Mouse (Mus musculus) thymus, adult 2 months (tissue): ENCODE data around the gene Upk3bl. TPM values are rescaled to one million over a fixed set of nuclear protein-coding genes. Genes with fewer than 3 reads are reported as not detected.

Experiments
- DNase-seq: peaks from one replicate; pipeline ENCODE4 v3.0.0; 2021
- H3K27ac ChIP-seq: fragments of 200-500 bp; 2 replicates; pipeline ENCODE4 v1.5.1; 2012; ENCODE audit warnings: low read length, control low read depth; ENCODE audit not compliant: control insufficient read depth, insufficient read depth
- H3K27me3 ChIP-seq: fragments of 200-500 bp; 2 replicates; pipeline ENCODE4 v1.6.1; 2012; ENCODE audit warnings: mild to moderate bottlenecking, low read length, moderate library complexity, mixed read lengths; ENCODE audit not compliant: control insufficient read depth, insufficient read depth
- H3K36me3 ChIP-seq: fragments of 200-500 bp; 2 replicates; pipeline ENCODE4 v1.6.1; 2012; ENCODE audit warnings: mild to moderate bottlenecking, low read length, moderate library complexity; ENCODE audit not compliant: control insufficient read depth, insufficient read depth
- H3K4me1 ChIP-seq: fragments of 200-500 bp; replicated peaks from 2 replicates; pipeline ENCODE4 v1.6.1; 2012; ENCODE audit warnings: low read length; ENCODE audit not compliant: control insufficient read depth, insufficient read depth
- H3K4me3 ChIP-seq: fragments of 200-500 bp; 2 replicates; pipeline ENCODE4 v1.5.1; 2012; ENCODE audit warnings: mild to moderate bottlenecking, low read length, control low read depth, moderate library complexity; ENCODE audit not compliant: control insufficient read depth, insufficient read depth
- CTCF ChIP-seq: fragments of 200-500 bp; IDR thresholded peaks from 2 replicates; pipeline ENCODE4 v1.5.1; 2012; ENCODE audit warnings: mild to moderate bottlenecking, control low read depth, low read length, moderate library complexity, borderline replicate concordance; ENCODE audit not compliant: control insufficient read depth, poor library complexity, insufficient read depth; ENCODE audit errors: extremely low read depth
- POLR2A ChIP-seq: fragments of 200-500 bp; IDR thresholded peaks from 2 replicates; pipeline ENCODE4 v1.6.1; 2012; ENCODE audit warnings: mild to moderate bottlenecking, low read length, control low read depth, moderate library complexity; ENCODE audit not compliant: control insufficient read depth, poor library complexity, insufficient read depth; ENCODE audit errors: extremely low read depth
- WGBS: fragments of 180-500 bp; shearing (Covaris S2); methylation state at CpG from one replicate; pipeline ENCODE4 v1.1.7; 2018; 5-methylcytosine and 5-hydroxymethylcytosine counted together
- polyA plus RNA-seq: library from polyadenylated mRNA; depleted of rRNA; stranded (reverse); fragments of >200 nt; gene quantifications from 2 replicates; pipeline ENCODE4 v1.2.3, GENCODE M21; 2012

The Upk3bl gene
- polyA plus RNA-seq, 1 experiment, result 1.3 TPM

DNA sequence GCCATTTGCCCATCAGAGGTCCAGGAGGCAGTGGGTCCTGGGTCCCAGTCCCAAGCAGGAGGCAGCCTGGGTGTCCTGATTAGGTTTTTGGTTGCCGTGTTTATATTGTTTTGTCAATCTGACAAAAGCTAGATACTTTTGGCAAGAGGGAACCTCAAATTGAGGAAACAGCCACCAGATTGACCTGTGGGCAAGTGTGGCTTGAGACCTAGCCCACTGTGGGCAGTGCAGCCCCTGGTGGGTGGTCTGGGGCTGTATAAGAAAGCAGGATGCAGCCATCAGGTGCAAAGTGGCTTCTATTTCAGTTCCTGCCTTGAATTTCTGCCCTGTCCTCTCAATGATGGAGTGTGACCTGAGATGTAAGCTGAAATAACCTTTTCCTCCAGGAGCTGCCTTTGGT lies 19.0 kb upstream of the Upk3bl start:
- TF ChIP-seq POLR2A, result no peak
- Histone ChIP-seq H3K4me3 (no peak overlapping the region), H3K36me3 (peaks cover 18% of the 10 kb centered on the region), H3K4me1 (no peaks in the 10 kb centered on the region), H3K27me3 (no peaks in the 10 kb centered on the region), H3K27ac (no peak overlapping the region)
- DNase-seq, result no peak
- WGBS, result 58% methylated on average over 1 of the region's 1 CpGs

DNA sequence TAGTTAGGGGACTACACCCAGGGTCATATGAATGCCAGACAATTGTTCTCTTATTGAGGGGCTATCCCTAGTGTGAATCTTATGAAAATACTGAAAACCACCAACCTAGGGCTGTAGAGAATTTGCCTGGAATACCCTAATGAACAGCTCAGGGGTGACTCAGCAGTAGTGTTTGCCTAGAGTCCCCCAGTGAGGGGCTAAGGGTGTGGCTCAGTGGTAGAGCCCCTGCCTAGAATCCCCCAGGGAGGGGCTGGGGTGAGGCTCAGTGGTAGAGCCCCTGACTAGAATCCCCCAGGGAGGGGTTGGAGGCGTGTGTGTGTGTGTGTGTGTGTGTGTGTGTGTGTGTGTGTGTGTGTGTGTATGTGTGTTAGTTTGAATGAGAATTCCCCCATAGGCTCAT lies 17.6 kb upstream of the Upk3bl start:
- Histone ChIP-seq H3K27ac (no peak overlapping the region), H3K27me3 (no peaks in the 10 kb centered on the region), H3K4me3 (no peak overlapping the region), H3K36me3 (peaks cover 4% of the 10 kb centered on the region), H3K4me1 (no peaks in the 10 kb centered on the region)
- no peak for DNase-seq
- TF ChIP-seq POLR2A (no peak), CTCF (no peak)
- 100% methylated on average over 1 of the region's 1 CpGs for WGBS

DNA sequence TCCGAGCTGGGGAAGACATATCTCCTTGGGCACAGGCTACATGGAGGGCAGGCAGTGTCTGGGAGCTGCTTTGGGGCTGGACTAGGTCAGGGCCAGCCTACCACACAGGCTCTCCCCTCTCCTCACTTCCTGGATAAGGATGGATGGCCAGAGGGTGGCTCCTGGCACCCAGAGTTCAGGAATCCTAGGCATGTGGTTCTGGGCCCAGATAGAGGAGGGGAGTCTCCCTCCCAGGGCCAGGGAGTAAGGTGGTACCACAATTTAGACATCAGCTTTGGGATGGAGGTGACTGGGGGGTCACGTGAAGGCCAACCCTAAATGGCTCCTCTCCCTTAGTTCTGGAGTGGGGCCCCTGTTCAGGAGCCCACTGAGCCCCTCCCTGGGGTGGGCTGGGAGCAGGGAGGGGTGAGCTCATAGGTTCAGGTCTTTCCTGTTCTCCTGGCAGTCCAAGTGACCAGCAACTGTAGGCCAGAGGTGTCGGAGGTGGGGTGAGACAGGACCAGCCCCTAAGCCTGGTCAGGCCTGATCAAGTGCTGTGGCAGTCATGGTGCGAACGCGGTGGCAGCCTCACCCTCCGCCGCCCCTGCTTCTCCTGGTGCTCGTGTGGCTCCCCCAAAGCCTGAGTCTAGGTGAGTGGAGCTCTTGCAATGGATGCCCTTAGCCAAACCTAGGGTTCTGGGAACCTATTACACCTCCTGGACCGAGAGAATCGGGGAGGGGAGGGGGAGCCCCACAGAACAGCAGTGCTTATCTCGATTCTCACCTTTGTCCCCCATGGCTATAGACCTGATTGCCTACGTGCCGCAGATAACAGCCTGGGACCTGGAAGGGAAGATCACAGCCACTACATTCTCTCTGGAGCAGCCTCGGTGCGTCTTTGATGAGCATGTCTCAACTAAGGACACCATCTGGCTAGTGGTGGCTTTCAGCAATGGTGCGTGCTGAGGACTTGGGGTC lies 15.8 kb upstream of the Upk3bl start, which contains the start of gene Upk3b:
Gene Upk3b, plus strand, starts transcription at position 239 of the 957 bp plus-strand sequence.
- 90% methylated on average over 17 of the region's 17 CpGs for WGBS
- no peak for DNase-seq
- TF ChIP-seq CTCF, result no peak
- no peak for TF ChIP-seq POLR2A
- Histone ChIP-seq H3K4me3 (no peak within 1 kb of the TSS), H3K4me1 (no peaks in the 10 kb centered on the region), H3K27ac (no peak within 1 kb of the TSS), H3K27me3 (no peaks in the 10 kb centered on the region), H3K36me3 (no peaks in the 10 kb centered on the region)

DNA sequence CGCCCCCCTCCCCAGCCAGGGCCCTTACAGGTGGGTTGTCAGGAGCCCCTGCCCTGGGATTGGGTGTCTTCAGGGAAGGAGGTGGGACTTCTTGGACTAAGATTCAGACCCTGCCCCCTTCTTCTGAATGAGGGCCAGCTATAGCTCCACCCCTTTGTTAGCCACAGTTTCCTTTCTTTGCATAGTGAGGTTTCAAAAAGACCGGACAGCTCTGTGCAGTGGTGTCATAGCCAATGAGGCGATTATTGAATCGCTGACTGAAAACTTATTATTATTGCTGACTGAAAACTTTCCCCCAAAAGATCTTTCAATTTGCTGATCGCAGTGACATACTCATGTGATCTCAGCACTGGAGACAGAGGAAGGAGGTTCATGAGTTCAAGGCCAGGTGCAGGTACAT lies 14.1 kb upstream of the Upk3bl start:
- H3K27me3 ChIP-seq, result no peaks in the 10 kb centered on the region
- H3K36me3 ChIP-seq, result no peaks in the 10 kb centered on the region
- no peaks in the 10 kb centered on the region for H3K4me1 ChIP-seq
- H3K4me3 ChIP-seq, result no peak overlapping the region
- WGBS, result 27% methylated on average over 5 of the region's 5 CpGs
- no peak for DNase-seq
- TF ChIP-seq POLR2A (no peak), CTCF (no peak)
- H3K27ac ChIP-seq, result no peak overlapping the region

DNA sequence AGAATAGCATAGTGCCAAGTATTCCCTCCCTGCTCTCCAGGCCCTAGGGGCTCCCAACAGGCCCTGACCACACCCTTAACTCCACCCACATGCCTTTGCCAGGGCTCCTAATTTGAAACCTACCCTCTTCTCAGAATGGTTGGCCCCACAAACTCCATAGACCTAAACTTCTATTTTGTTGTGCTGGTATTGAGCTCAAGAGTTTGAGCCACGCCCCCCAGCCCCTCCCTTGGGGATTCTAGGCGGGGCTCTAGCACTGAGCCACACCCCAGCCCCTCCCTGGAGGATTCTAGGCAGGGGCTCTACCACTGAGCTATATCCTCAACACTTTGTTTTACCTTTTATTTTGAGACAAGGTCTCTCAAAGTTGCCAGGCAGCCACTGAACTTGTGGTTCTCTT lies 13.0 kb upstream of the Upk3bl start:
- WGBS, result 72% methylated on average over 2 of the region's 2 CpGs
- no peaks in the 10 kb centered on the region for H3K27me3 ChIP-seq

DNA sequence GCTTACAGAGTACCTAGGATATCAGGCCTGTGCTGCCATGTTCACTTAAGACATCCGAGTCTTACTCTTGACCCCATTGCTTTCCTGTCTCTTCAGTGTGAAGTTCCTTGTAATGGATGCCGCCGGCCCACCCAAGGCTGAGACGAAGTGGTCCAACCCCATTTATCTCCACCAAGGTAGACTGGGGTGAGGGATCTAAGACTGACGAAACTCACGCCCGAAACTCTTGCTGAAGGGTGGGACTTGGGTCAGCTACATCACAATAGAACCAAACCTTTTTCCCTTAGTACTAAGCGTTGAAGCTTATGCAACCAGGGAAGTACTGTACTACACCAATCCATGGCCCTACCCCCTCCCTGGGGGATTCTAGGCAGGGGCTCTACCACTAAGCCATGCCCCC lies 12.6 kb upstream of the Upk3bl start:
- Histone ChIP-seq H3K27ac (no peak overlapping the region), H3K4me3 (no peak overlapping the region), H3K36me3 (no peaks in the 10 kb centered on the region), H3K4me1 (no peaks in the 10 kb centered on the region), H3K27me3 (no peaks in the 10 kb centered on the region)
- WGBS, result 99% methylated on average over 8 of the region's 8 CpGs
- TF ChIP-seq CTCF, result no peak
- TF ChIP-seq POLR2A, result no peak
- no peak for DNase-seq

More for the DNA sequence above, 13.0 kb upstream of the Upk3bl start:
- H3K36me3 ChIP-seq, result no peaks in the 10 kb centered on the region
- H3K4me3 ChIP-seq, result no peak overlapping the region
- no peaks in the 10 kb centered on the region for H3K4me1 ChIP-seq
- DNase-seq, result no peak
- no peak overlapping the region for H3K27ac ChIP-seq
- TF ChIP-seq CTCF, result no peak
- TF ChIP-seq POLR2A, result no peak
